Mouse (Mus musculus) kidney, postnatal 36 days (tissue): Measurements from ENCODE around the gene Carmil1.

Experiments
- DNase-seq, 2 experiments: peaks; one replicate each; pipeline ENCODE4 v3.0.0; 2021 to 2022; ENCODE audit warnings: mixed read lengths in 2 of 2

Carmil1 gene

DNA sequence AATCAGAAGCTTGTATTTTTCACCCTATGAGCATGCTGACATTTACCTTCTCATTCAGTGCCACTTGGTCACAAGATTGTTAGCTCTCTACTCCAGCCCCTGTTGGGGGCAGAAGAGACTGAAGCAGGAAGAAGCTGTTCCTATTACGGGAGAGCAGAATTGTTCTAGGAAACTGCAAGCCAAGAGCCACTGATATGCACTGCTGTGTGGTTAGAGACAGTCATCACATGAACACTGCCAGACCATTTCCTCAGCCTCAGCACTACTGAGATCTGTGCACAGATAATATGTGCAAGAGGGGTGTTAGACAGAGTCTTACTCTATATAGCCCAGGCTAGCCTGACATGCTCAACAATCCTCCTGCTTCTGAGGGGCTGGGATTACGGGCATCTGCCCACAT lies 69.4 kb downstream of the Carmil1 start:
- no peak for DNase-seq

- DNase-seq, result no peak
These were observed 74.5 kb downstream of the Carmil1 start for GRCm38 (mm10) chr13:24206097-24206496.

DNA sequence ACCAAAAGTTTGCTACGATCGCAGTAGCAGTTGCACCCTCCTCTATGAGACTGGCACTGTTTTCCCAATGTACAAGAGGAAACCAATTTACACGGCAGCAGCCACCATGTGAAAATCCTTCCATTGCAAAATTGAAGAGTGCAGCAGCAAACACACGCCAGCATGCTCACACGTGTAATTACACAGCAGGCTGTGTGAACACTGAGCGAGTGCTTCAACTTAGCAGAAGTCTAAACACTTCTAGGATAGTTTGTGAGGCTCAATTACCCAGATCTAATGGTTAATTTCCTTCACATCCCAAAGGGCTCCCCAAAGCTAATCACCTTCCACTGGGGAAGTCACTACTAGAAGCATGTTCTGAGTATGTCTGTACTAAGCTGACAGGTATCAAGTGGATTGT lies 78.3 kb downstream of the Carmil1 start:
- no peak for DNase-seq

- DNase-seq, result no peak
These were observed 80.6 kb downstream of the Carmil1 start for GRCm38 (mm10) chr13:24199861-24200543.

DNA sequence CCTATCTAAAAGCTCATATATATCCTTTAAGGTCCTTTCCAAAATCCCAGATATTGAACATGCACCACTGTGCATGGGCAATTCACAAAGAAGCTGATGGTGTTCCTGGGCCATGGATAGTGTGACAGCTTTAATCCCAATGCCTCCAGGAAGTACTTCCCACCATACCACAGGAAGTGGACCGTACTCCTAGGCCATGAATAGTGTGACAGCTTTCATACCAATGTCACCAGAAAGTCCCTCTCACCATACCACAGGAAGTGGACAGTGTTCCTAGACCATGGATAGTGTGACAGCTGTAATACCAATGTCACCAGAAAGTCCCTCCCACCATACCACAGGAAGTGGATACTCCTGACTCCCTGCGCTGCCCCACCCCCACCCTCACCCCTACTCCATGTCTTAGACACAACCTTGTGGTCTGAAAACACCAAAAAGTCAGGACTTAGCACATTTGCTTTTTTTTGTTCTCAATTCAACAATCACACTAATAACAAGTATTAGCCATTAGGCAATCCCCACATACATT lies 82.1 kb downstream of the Carmil1 start:
- no peak for DNase-seq

- peak; percentile 26 to 35 for DNase-seq
These were observed 85.2 kb downstream of the Carmil1 start for GRCm38 (mm10) chr13:24195371-24195770.

GRCm38 (mm10) chr13:24194018-24194417 lies 86.6 kb downstream of the Carmil1 start:
- no peak for DNase-seq

GRCm38 (mm10) chr13:24190875-24191663 lies 89.5 kb downstream of the Carmil1 start:
- no peak for DNase-seq

DNA sequence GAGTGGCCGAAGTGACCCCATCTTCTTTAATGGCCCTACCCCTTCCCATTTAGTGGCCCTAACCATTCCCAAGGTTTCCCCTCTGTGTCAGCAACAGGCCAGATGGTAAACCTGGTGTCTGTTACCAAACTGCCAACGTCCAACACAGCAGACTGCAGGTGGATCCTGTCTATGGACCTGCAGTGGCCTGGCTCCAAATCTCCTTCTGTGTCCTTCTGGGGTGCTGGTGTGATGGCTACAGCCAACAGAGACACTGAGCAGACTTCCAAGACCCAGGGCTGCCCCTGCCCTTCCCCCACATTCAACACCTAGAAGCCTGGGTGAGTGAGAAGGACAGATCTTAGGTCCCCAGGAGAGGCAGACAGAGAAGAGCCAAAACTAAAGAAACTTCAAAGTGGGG lies 93.6 kb downstream of the Carmil1 start:
- DNase-seq, result no peak

- DNase-seq, result no peak
These were observed 95.0 kb downstream of the Carmil1 start for GRCm38 (mm10) chr13:24185641-24186040.

GRCm38 (mm10) chr13:24182878-24183277 lies 97.7 kb downstream of the Carmil1 start:
- DNase-seq, result peak; percentile 8 to 14

DNA sequence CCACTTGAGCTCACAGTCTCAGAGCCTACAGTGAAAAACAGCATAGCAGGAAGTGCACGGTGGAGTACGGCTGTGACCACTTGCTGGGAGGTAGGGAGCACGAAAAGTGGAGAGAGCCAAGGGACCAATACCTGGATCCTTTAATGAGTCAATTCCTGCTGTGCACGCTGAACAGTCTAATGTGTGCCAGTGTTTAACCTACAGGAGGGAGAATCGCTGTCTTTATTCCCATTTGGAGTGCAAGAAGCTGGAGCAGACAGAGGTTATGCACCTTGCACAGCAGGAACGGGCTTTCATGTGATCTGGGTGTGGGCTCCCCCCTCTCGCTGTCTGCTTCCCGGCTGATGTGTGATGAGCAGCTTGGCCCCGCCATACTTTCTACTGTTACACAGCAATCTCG lies 101.1 kb downstream of the Carmil1 start:
- no peak for DNase-seq

- no peak for DNase-seq
These were observed 103.0 kb downstream of the Carmil1 start for GRCm38 (mm10) chr13:24177600-24177999.

- no peak for DNase-seq
These were observed 103.8 kb downstream of the Carmil1 start for GRCm38 (mm10) chr13:24176835-24177234.

DNA sequence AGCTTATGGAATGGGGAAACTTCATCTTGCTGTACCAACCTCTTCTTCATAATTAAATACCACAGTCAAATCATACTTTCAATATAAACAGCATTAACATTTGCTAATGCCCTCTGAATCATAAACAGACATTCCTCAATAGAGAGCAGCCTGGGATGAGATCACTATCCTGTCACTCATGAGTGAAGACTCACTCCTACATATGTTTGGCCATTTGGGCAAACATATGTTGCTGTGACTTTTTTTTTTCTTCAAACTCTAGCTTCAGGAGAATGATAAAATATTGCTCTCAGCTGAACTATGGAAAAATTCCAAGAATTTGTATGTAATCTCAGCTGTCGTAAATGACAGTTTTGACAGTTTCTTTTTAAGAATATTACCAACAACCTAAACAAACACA lies 110.9 kb downstream of the Carmil1 start:
- DNase-seq, result no peak

GRCm38 (mm10) chr13:24163368-24163767 lies 117.2 kb downstream of the Carmil1 start:
- DNase-seq, result no peak

GRCm38 (mm10) chr13:24161105-24161504 lies 119.5 kb downstream of the Carmil1 start:
- no peak for DNase-seq

- no peak for DNase-seq
These were observed 120.6 kb downstream of the Carmil1 start for GRCm38 (mm10) chr13:24159972-24160371.

- no peak for DNase-seq
These were observed 121.2 kb downstream of the Carmil1 start for GRCm38 (mm10) chr13:24159190-24159965.

DNA sequence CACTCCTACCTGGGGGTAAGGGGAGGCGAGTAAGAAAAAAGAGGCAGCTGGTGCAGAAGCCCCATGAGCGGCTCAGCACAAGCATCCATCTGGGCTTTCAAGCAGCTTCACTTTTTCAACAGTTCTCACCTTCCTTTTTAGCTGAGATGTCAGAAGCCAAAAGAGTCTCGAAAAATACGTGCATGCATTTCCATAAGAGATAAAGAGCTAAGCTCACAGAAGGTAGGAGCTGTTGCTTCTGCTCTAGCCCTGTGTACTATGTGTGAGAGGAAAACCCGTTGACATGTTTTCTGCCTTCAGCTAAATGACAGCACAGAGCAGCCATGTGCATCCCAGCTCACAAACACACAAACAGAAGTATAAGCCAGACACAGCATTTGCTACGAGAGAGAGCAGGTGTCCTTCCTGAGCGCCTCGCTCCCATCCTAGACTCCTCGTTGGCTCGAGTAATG lies 123.0 kb downstream of the Carmil1 start:
- no peak for DNase-seq

GRCm38 (mm10) chr13:24155190-24155589 lies 125.4 kb downstream of the Carmil1 start:
- DNase-seq, result no peak

- DNase-seq, result no peak
These were observed 126.1 kb downstream of the Carmil1 start for GRCm38 (mm10) chr13:24154281-24155061.
